Mouse (Mus musculus) hindbrain, embryonic 15.5 days (tissue): ENCODE data around the gene Hand2. TPM values are rescaled to one million over a fixed set of nuclear protein-coding genes. Genes with fewer than 3 reads are reported as not detected.

Source experiments
- ATAC-seq: fragments of 200-750 bp; cut with Nextera tagmentation; 2 replicates; pipeline ENCODE4 v1.8.0; 2017; ENCODE audit warnings: low read depth, moderate number of reproducible peaks, moderate TSS enrichment; ENCODE audit not compliant: low FRiP score
- H3K27ac ChIP-seq: fragments of 300-500 bp; sonication (generic); replicated peaks from 2 replicates; pipeline ENCODE4 v1.5.1; 2015; ENCODE audit warnings: mild to moderate bottlenecking, inconsistent platforms
- H3K27me3 ChIP-seq: fragments of 300-500 bp; sonication (generic); 2 replicates; pipeline ENCODE4 v1.6.1; 2015; ENCODE audit warnings: control low read depth, inconsistent platforms
- H3K36me3 ChIP-seq: fragments of 300-500 bp; sonication (generic); 2 replicates; pipeline ENCODE4 v1.6.1; 2015; ENCODE audit warnings: control low read depth, inconsistent platforms
- H3K4me1 ChIP-seq: fragments of 300-500 bp; sonication (generic); replicated peaks from 2 replicates; pipeline ENCODE4 v1.6.1; 2015; ENCODE audit warnings: control low read depth, inconsistent platforms
- H3K4me2 ChIP-seq: fragments of 300-500 bp; sonication (generic); 2 replicates; pipeline ENCODE4 v1.6.1; 2015; ENCODE audit warnings: moderate library complexity, mild to moderate bottlenecking, inconsistent platforms
- H3K4me3 ChIP-seq: fragments of 300-500 bp; sonication (generic); 2 replicates; pipeline ENCODE4 v1.5.1; 2015; ENCODE audit warnings: mild to moderate bottlenecking, inconsistent platforms
- H3K9ac ChIP-seq: fragments of 300-500 bp; sonication (generic); 2 replicates; pipeline ENCODE4 v1.6.1; 2015; ENCODE audit warnings: inconsistent platforms
- H3K9me3 ChIP-seq: fragments of 300-500 bp; sonication (generic); 2 replicates; pipeline ENCODE4 v1.6.1; 2016; ENCODE audit warnings: control low read depth, inconsistent platforms
- WGBS: fragments of 180-500 bp; shearing (Covaris S2); methylation state at CpG from one replicate; pipeline ENCODE4 v1.1.7; 2015; 5-methylcytosine and 5-hydroxymethylcytosine counted together
- polyA plus RNA-seq: library from polyadenylated mRNA; unstranded; fragments of >200 nt; fragmentation: Nextera tagmentation; extraction: Ambion mirVana; gene quantifications from 2 replicates; pipeline ENCODE4 v1.2.1, GENCODE M21; 2015

Gene Hand2
- polyA plus RNA-seq, result not detected in 2 replicates

- peaks cover 9% of the 10 kb centered on the region for H3K4me1 ChIP-seq
- peak within 1 kb of the TSS; percentile 13 for H3K4me3 ChIP-seq
- peak within 1 kb of the TSS; percentile 45 for H3K4me2 ChIP-seq
- H3K27ac ChIP-seq, result no peak within 1 kb of the TSS
- H3K27me3 ChIP-seq, result peaks cover 74% of the 10 kb centered on the region
- H3K9me3 ChIP-seq, result no peaks in the 10 kb centered on the region
- 0 out of 2 replicates have a peak, but pooled peaks have one; percentile 31 for ATAC-seq
- no peak within 1 kb of the TSS for H3K9ac ChIP-seq
- WGBS, result under 1% methylated on average over 71 of the region's 83 CpGs
- H3K36me3 ChIP-seq, result no peaks in the 10 kb centered on the region
These were observed at the start of gene Hand2 for GRCm38 (mm10) chr8:57320851-57321743. Gene Hand2, plus strand, starts transcription at chr8:57320983.

- no peak for ATAC-seq
- Histone ChIP-seq H3K9ac (no peak overlapping the region), H3K4me1 (no peaks in the 10 kb centered on the region), H3K4me2 (no peak overlapping the region), H3K27ac (no peak overlapping the region), H3K9me3 (no peaks in the 10 kb centered on the region), H3K27me3 (no peaks in the 10 kb centered on the region), H3K4me3 (no peak overlapping the region), H3K36me3 (no peaks in the 10 kb centered on the region)
- WGBS, result 73% methylated on average over 3 of the region's 3 CpGs
These were observed 47.7 kb upstream of the Hand2 start for GRCm38 (mm10) chr8:57273055-57273454.

- no peak for ATAC-seq
- Histone ChIP-seq H3K36me3 (no peaks in the 10 kb centered on the region), H3K4me1 (no peaks in the 10 kb centered on the region), H3K27ac (no peak overlapping the region), H3K9ac (no peak overlapping the region), H3K9me3 (no peaks in the 10 kb centered on the region), H3K4me2 (no peak overlapping the region), H3K4me3 (no peak overlapping the region), H3K27me3 (no peaks in the 10 kb centered on the region)
- WGBS, result 67% methylated on average over 4 of the region's 4 CpGs
These were observed 27.3 kb upstream of the Hand2 start for GRCm38 (mm10) chr8:57293441-57293840.

GRCm38 (mm10) chr8:57303513-57303912, 17.3 kb upstream of the Hand2 start:
- Histone ChIP-seq H3K27ac (no peak overlapping the region), H3K4me2 (no peak overlapping the region), H3K4me3 (no peak overlapping the region), H3K9me3 (no peaks in the 10 kb centered on the region), H3K27me3 (peaks cover 14% of the 10 kb centered on the region), H3K9ac (no peak overlapping the region), H3K4me1 (no peaks in the 10 kb centered on the region), H3K36me3 (no peaks in the 10 kb centered on the region)
- ATAC-seq, result no peak
- 48% methylated on average over 1 of the region's 1 CpGs for WGBS

GRCm38 (mm10) chr8:57304944-57305343, 15.8 kb upstream of the Hand2 start:
- no peak overlapping the region for H3K27ac ChIP-seq
- H3K4me2 ChIP-seq, result no peak overlapping the region
- H3K4me3 ChIP-seq, result no peak overlapping the region
- H3K9ac ChIP-seq, result no peak overlapping the region
- no peak for ATAC-seq
- H3K9me3 ChIP-seq, result no peaks in the 10 kb centered on the region
- H3K36me3 ChIP-seq, result no peaks in the 10 kb centered on the region
- no peaks in the 10 kb centered on the region for H3K4me1 ChIP-seq
- 64% methylated on average over 11 of the region's 11 CpGs for WGBS
- peaks cover 22% of the 10 kb centered on the region for H3K27me3 ChIP-seq

- H3K4me3 ChIP-seq, result no peak overlapping the region
- ATAC-seq, result no peak
- H3K4me1 ChIP-seq, result no peaks in the 10 kb centered on the region
- H3K9ac ChIP-seq, result no peak overlapping the region
- no peak overlapping the region for H3K4me2 ChIP-seq
- H3K27me3 ChIP-seq, result peaks cover 33% of the 10 kb centered on the region
- 23% methylated on average over 1 of the region's 1 CpGs for WGBS
- no peak overlapping the region for H3K27ac ChIP-seq
- no peaks in the 10 kb centered on the region for H3K9me3 ChIP-seq
- no peaks in the 10 kb centered on the region for H3K36me3 ChIP-seq
These were observed 14.3 kb upstream of the Hand2 start for GRCm38 (mm10) chr8:57306441-57306840.

GRCm38 (mm10) chr8:57309844-57310485, 10.8 kb upstream of the Hand2 start:
- Histone ChIP-seq H3K27ac (no peak overlapping the region), H3K4me1 (no peaks in the 10 kb centered on the region), H3K9me3 (no peaks in the 10 kb centered on the region), H3K9ac (no peak overlapping the region), H3K36me3 (no peaks in the 10 kb centered on the region), H3K4me3 (no peak overlapping the region), H3K4me2 (no peak overlapping the region), H3K27me3 (peaks cover 65% of the 10 kb centered on the region)
- WGBS, result 16% methylated on average over 1 of the region's 1 CpGs
- ATAC-seq, result no peak

- under 1% methylated on average over 30 of the region's 30 CpGs for WGBS
- Histone ChIP-seq H3K4me2 (peak overlapping the region; percentile 5; the same call in 1 of the 2 replicates), H3K9me3 (no peaks in the 10 kb centered on the region), H3K4me1 (no peaks in the 10 kb centered on the region), H3K36me3 (no peaks in the 10 kb centered on the region), H3K27ac (no peak overlapping the region), H3K27me3 (peaks cover 83% of the 10 kb centered on the region), H3K9ac (no peak overlapping the region), H3K4me3 (no peak overlapping the region)
- ATAC-seq, result 0 out of 2 replicates have a peak, but pooled peaks have one; percentile 30
These were observed 8.5 kb upstream of the Hand2 start for GRCm38 (mm10) chr8:57312031-57312981.

GRCm38 (mm10) chr8:57313583-57313982, 7.2 kb upstream of the Hand2 start:
- Histone ChIP-seq H3K27me3 (peaks cover 85% of the 10 kb centered on the region), H3K4me1 (no peaks in the 10 kb centered on the region), H3K4me2 (no peak overlapping the region), H3K36me3 (no peaks in the 10 kb centered on the region), H3K9ac (no peak overlapping the region), H3K4me3 (no peak overlapping the region), H3K9me3 (no peaks in the 10 kb centered on the region), H3K27ac (no peak overlapping the region)
- 5% methylated on average over 10 of the region's 10 CpGs for WGBS
- ATAC-seq, result no peak

- WGBS, result 0% methylated on average over 10 of the region's 10 CpGs
- no peak overlapping the region for H3K27ac ChIP-seq
- no peaks in the 10 kb centered on the region for H3K9me3 ChIP-seq
- H3K4me2 ChIP-seq, result no peak overlapping the region
- H3K9ac ChIP-seq, result no peak overlapping the region
- no peaks in the 10 kb centered on the region for H3K4me1 ChIP-seq
- peaks cover 85% of the 10 kb centered on the region for H3K27me3 ChIP-seq
- H3K4me3 ChIP-seq, result no peak overlapping the region
- ATAC-seq, result no peak
- no peaks in the 10 kb centered on the region for H3K36me3 ChIP-seq
These were observed 6.6 kb upstream of the Hand2 start for GRCm38 (mm10) chr8:57314216-57314615.

- H3K36me3 ChIP-seq, result no peaks in the 10 kb centered on the region
These were observed 5.3 kb upstream of the Hand2 start for GRCm38 (mm10) chr8:57315471-57315870.

More at GRCm38 (mm10) chr8:57315471-57315870, 5.3 kb upstream of the Hand2 start:
- Histone ChIP-seq H3K27ac (no peak overlapping the region), H3K9me3 (no peaks in the 10 kb centered on the region), H3K9ac (no peak overlapping the region), H3K27me3 (peaks cover 84% of the 10 kb centered on the region), H3K4me2 (no peak overlapping the region), H3K4me1 (no peaks in the 10 kb centered on the region), H3K4me3 (no peak overlapping the region)
- WGBS, result 5% methylated on average over 3 of the region's 3 CpGs
- ATAC-seq, result no peak
